Mouse (Mus musculus) hindbrain, postnatal 0 days (tissue): ENCODE measurements around the gene Wnt8b. TPM values are rescaled to one million over a fixed set of nuclear protein-coding genes. Genes with fewer than 3 reads are reported as not detected.

Source experiments
- ATAC-seq: fragments of 200-750 bp; cut with Nextera tagmentation; 2 replicates; pipeline ENCODE4 v1.8.0; 2017; ENCODE audit warnings: mild to moderate bottlenecking, moderate TSS enrichment, moderate library complexity
- DNase-seq: peaks from one replicate; pipeline ENCODE4 v3.0.0-alpha.2; 2015; ENCODE audit warnings: low spot score
- H3K27ac ChIP-seq: fragments of 300-500 bp; sonication (generic); 2 replicates; pipeline ENCODE4 v1.5.1; 2014; ENCODE audit warnings: mild to moderate bottlenecking
- H3K27me3 ChIP-seq: fragments of 300-500 bp; sonication (generic); 2 replicates; pipeline ENCODE4 v1.6.1; 2014; ENCODE audit warnings: low read length, mixed read lengths; ENCODE audit not compliant: insufficient read depth
- H3K36me3 ChIP-seq: fragments of 300-500 bp; sonication (generic); 2 replicates; pipeline ENCODE4 v1.6.1; 2014; ENCODE audit warnings: low read length, mixed read lengths; ENCODE audit not compliant: insufficient read depth
- H3K4me1 ChIP-seq: fragments of 300-500 bp; sonication (generic); 2 replicates; pipeline ENCODE4 v1.6.1; 2014; ENCODE audit warnings: antibody characterized with exemption, low read length, mixed read lengths; ENCODE audit not compliant: insufficient read depth
- H3K4me2 ChIP-seq: fragments of 300-500 bp; sonication (generic); 2 replicates; pipeline ENCODE4 v1.6.1; 2014; ENCODE audit warnings: low read depth, mild to moderate bottlenecking, low read length, moderate library complexity, mixed read lengths
- H3K4me3 ChIP-seq: fragments of 300-500 bp; sonication (generic); 2 replicates; pipeline ENCODE4 v1.5.1; 2014; ENCODE audit warnings: low read length
- H3K9ac ChIP-seq: fragments of 300-500 bp; sonication (generic); replicated peaks from 2 replicates; pipeline ENCODE4 v1.6.1; 2014; ENCODE audit warnings: mild to moderate bottlenecking, low read length, moderate library complexity, mixed read lengths
- H3K9me3 ChIP-seq: fragments of 300-500 bp; sonication (generic); 2 replicates; pipeline ENCODE4 v1.6.1; 2016; ENCODE audit warnings: low read length, mixed read lengths
- CTCF ChIP-seq: IDR thresholded peaks from 2 replicates; pipeline ENCODE4 v1.5.1; 2016; ENCODE audit warnings: antibody characterized with exemption, control low read depth, low read depth
- WGBS: fragments of 180-500 bp; shearing (Covaris S2); extraction: QIAGEN DNeasy Blood & Tissue Kit; methylation state at CpG from one replicate; pipeline ENCODE4 v1.1.7; 2014; 5-methylcytosine and 5-hydroxymethylcytosine counted together
- polyA plus RNA-seq: library from polyadenylated mRNA; unstranded; fragments of >200 nt; fragmentation: Nextera tagmentation; extraction: Ambion mirVana; gene quantifications from 2 replicates; pipeline ENCODE4 v1.2.1, GENCODE M21; 2015
- total RNA-seq: library from RNA; depleted of rRNA; stranded (reverse); fragments of >200 nt; gene quantifications from 2 replicates; pipeline ENCODE4 v1.2.3, GENCODE M21; 2014

The Wnt8b gene
- total and polyA plus RNA-seq, 2 experiments from 2014 or later = 1.4 TPM; not detected in 1

- H3K4me2 ChIP-seq = peak overlapping the region; percentile 76
- peaks cover 4% of the 10 kb centered on the region for H3K4me1 ChIP-seq
- ATAC-seq = no peak
- no peak for DNase-seq
- peak overlapping the region; percentile 45; the same call in 1 of the 2 replicates for H3K4me3 ChIP-seq
- 6% methylated on average over 12 of the region's 12 CpGs for WGBS
- H3K27me3 ChIP-seq = peaks cover 68% of the 10 kb centered on the region
- no peaks in the 10 kb centered on the region for H3K36me3 ChIP-seq
- H3K9ac ChIP-seq = no peak overlapping the region
- TF ChIP-seq CTCF = no peak
- no peak overlapping the region for H3K27ac ChIP-seq
- H3K9me3 ChIP-seq = no peaks in the 10 kb centered on the region
Measured at GRCm38 (mm10) chr19:44510534-44511175, 17.4 kb downstream of the Wnt8b start.

- Histone ChIP-seq H3K4me3 (peak overlapping the region; percentile 45), H3K27ac (no peak overlapping the region), H3K27me3 (peaks cover 70% of the 10 kb centered on the region), H3K9ac (peak overlapping the region; percentile 2), H3K9me3 (no peaks in the 10 kb centered on the region), H3K36me3 (no peaks in the 10 kb centered on the region), H3K4me1 (peaks cover 4% of the 10 kb centered on the region), H3K4me2 (peak overlapping the region; percentile 76)
- ATAC-seq = peak; percentile 51; the same call in 1 of the 2 replicates
- 2% methylated on average over 66 of the region's 66 CpGs for WGBS
- DNase-seq = peak; percentile 71
- TF ChIP-seq CTCF = peak; percentile 37
Measured at GRCm38 (mm10) chr19:44511451-44512231, 18.4 kb downstream of the Wnt8b start.

- Histone ChIP-seq H3K36me3 (no peaks in the 10 kb centered on the region), H3K4me3 (no peak overlapping the region), H3K4me1 (peaks cover 4% of the 10 kb centered on the region), H3K9me3 (no peaks in the 10 kb centered on the region), H3K27me3 (peaks cover 72% of the 10 kb centered on the region), H3K4me2 (no peak overlapping the region), H3K9ac (no peak overlapping the region), H3K27ac (no peak overlapping the region)
- ATAC-seq (no peak), DNase-seq (no peak)
- 29% methylated on average over 5 of the region's 5 CpGs for WGBS
- no peak for TF ChIP-seq CTCF
Measured at GRCm38 (mm10) chr19:44512601-44513000, 19.3 kb downstream of the Wnt8b start.

GRCm38 (mm10) chr19:44513054-44513833 is 20.0 kb downstream of the Wnt8b start:
- DNase-seq (peak; percentile 14), ATAC-seq (no peak)
- no peaks in the 10 kb centered on the region for H3K36me3 ChIP-seq
- H3K9ac ChIP-seq = no peak overlapping the region
- H3K9me3 ChIP-seq = no peaks in the 10 kb centered on the region
- WGBS = 20% methylated on average over 11 of the region's 11 CpGs
- H3K27me3 ChIP-seq = peaks cover 73% of the 10 kb centered on the region
- peaks cover 4% of the 10 kb centered on the region for H3K4me1 ChIP-seq
- no peak overlapping the region for H3K4me2 ChIP-seq
- H3K27ac ChIP-seq = no peak overlapping the region
- H3K4me3 ChIP-seq = no peak overlapping the region
- TF ChIP-seq CTCF = no peak

GRCm38 (mm10) chr19:44513921-44514482 is 20.7 kb downstream of the Wnt8b start:
- DNase-seq (no peak), ATAC-seq (no peak)
- no peak overlapping the region for H3K4me2 ChIP-seq
- peaks cover 4% of the 10 kb centered on the region for H3K4me1 ChIP-seq
- no peak overlapping the region for H3K27ac ChIP-seq
- H3K9me3 ChIP-seq = no peaks in the 10 kb centered on the region
- H3K4me3 ChIP-seq = no peak overlapping the region
- no peak overlapping the region for H3K9ac ChIP-seq
- 12% methylated on average over 7 of the region's 7 CpGs for WGBS
- no peak for TF ChIP-seq CTCF
- no peaks in the 10 kb centered on the region for H3K36me3 ChIP-seq
- peaks cover 75% of the 10 kb centered on the region for H3K27me3 ChIP-seq
